Mouse (Mus musculus): ENCODE results near the gene Pan3. TPM values are rescaled to one million over a fixed set of nuclear protein-coding genes. Genes with fewer than 3 reads are reported as not detected.

The Pan3 gene
- polyA plus RNA-seq, 1 experiment from 2014 or later = 70.0 TPM

GRCm38 (mm10) chr5:147435224-147435623 is 5.3 kb downstream of the Pan3 start:
- no peak overlapping the region for H3K4me3 ChIP-seq
- H3K27me3 ChIP-seq = no peaks in the 10 kb centered on the region
- no peaks in the 10 kb centered on the region for H3K36me3 ChIP-seq
- no peak for ATAC-seq (ENCODE audit: borderline replicate concordance, extremely low read depth, low FRiP score, low TSS enrichment)
- H3K4me1 ChIP-seq = peaks cover 61% of the 10 kb centered on the region
- peak overlapping the region; percentile 11; the same call in 1 of the 2 replicates for H3K27ac ChIP-seq
- H3K4me2 ChIP-seq = peak overlapping the region; percentile 13; the same call in 1 of the 2 replicates
- 39% methylated on average over 4 of the region's 4 CpGs for WGBS
- H3K9ac ChIP-seq = no peak overlapping the region
- H3K9me3 ChIP-seq = no peaks in the 10 kb centered on the region

- H3K36me3 ChIP-seq = no peaks in the 10 kb centered on the region; the same call in 1 of the 2 replicates
- peaks cover 61% of the 10 kb centered on the region for H3K4me1 ChIP-seq
- no peak overlapping the region for H3K4me3 ChIP-seq
- no peak overlapping the region for H3K27ac ChIP-seq
- H3K4me2 ChIP-seq = peak overlapping the region; percentile 13; the same call in 1 of the 2 replicates
- H3K9me3 ChIP-seq = no peaks in the 10 kb centered on the region
- H3K9ac ChIP-seq = 0 out of 2 replicates have a peak overlapping the region, but pooled peaks have one; percentile 7
- H3K27me3 ChIP-seq = no peaks in the 10 kb centered on the region
- ATAC-seq (ENCODE audit: borderline replicate concordance, extremely low read depth, low FRiP score, low TSS enrichment) = no peak
- 38% methylated on average over 2 of the region's 2 CpGs for WGBS
Observed at GRCm38 (mm10) chr5:147435751-147436150, 5.8 kb downstream of the Pan3 start.

DNA sequence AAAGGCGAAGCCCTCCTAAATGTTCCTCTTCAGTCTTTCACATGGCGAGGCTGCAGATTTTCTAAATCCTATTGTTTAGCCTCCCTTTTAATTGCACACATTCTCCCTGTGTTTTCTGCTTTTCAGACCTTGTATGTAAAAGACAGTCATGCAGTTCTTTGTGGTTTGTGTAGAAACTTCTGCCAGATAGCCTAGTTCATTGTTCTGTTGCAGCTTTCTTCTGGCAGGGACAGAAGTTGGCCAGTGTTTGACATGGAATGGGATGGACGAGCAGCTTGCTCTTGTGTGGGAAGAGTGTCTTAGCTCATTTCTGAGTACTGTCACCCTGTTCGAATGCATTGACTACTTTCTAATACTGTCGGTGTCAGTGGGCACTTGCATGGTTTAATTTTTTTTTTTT is 6.5 kb downstream of the Pan3 start:
- H3K4me1 ChIP-seq = peaks cover 61% of the 10 kb centered on the region
- 78% methylated on average over 5 of the region's 5 CpGs for WGBS
- no peak overlapping the region for H3K27ac ChIP-seq

DNA sequence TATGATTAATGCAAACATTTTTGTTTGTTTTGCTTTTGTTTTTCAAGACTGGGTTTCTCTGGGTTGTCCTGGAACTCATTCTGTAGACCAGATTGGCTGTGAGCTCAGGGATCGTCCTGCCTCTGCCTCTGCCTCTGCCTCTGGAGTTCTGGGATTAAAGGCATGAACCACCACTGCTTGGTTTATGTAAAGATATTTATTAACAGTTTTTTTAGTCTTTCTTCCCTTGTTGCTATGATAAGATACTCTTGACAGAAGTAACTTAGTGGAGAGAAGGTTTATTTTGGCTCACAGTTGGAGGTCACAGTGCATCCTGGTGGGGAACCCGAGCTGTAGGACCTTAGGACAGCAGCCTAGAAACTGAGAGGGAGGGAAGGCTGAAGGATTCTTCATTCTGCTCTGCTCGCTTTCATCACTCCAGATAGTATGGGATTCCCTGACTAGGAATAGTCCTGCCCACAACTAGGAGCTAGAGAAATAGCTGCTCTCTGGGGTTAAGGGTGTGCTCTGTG is 11.1 kb downstream of the Pan3 start:
- peaks cover 25% of the 10 kb centered on the region for H3K4me1 ChIP-seq
- no peak overlapping the region for H3K4me3 ChIP-seq
- H3K27ac ChIP-seq = no peak overlapping the region
- ATAC-seq (ENCODE audit: borderline replicate concordance, extremely low read depth, low FRiP score, low TSS enrichment) = no peak
- H3K9me3 ChIP-seq = no peaks in the 10 kb centered on the region
- no peaks in the 10 kb centered on the region; the same call in 1 of the 2 replicates for H3K36me3 ChIP-seq
- H3K27me3 ChIP-seq = no peaks in the 10 kb centered on the region
- H3K4me2 ChIP-seq = no peak overlapping the region
- WGBS = 61% methylated on average over 3 of the region's 3 CpGs
- no peak overlapping the region for H3K9ac ChIP-seq

More for the DNA sequence above, 6.5 kb downstream of the Pan3 start:
- H3K9ac ChIP-seq = no peak overlapping the region
- H3K4me3 ChIP-seq = no peak overlapping the region
- no peaks in the 10 kb centered on the region for H3K9me3 ChIP-seq
- ATAC-seq (ENCODE audit: borderline replicate concordance, extremely low read depth, low FRiP score, low TSS enrichment) = no peak
- no peaks in the 10 kb centered on the region; the same call in 1 of the 2 replicates for H3K36me3 ChIP-seq
- no peaks in the 10 kb centered on the region for H3K27me3 ChIP-seq
- H3K4me2 ChIP-seq = no peak overlapping the region

GRCm38 (mm10) chr5:147441979-147442378 is 12.0 kb downstream of the Pan3 start:
- H3K27me3 ChIP-seq = no peaks in the 10 kb centered on the region
- ATAC-seq (ENCODE audit: borderline replicate concordance, extremely low read depth, low FRiP score, low TSS enrichment) = no peak
- H3K4me2 ChIP-seq = no peak overlapping the region
- no peak overlapping the region for H3K27ac ChIP-seq
- 85% methylated on average over 1 of the region's 1 CpGs for WGBS
- H3K4me3 ChIP-seq = no peak overlapping the region
- H3K36me3 ChIP-seq = no peaks in the 10 kb centered on the region; the same call in 1 of the 2 replicates
- H3K9me3 ChIP-seq = no peaks in the 10 kb centered on the region
- no peak overlapping the region for H3K9ac ChIP-seq
- peaks cover 15% of the 10 kb centered on the region for H3K4me1 ChIP-seq

GRCm38 (mm10) chr5:147442741-147443140 is 12.8 kb downstream of the Pan3 start:
- no peak for ATAC-seq (ENCODE audit: borderline replicate concordance, extremely low read depth, low FRiP score, low TSS enrichment)
- H3K4me2 ChIP-seq = no peak overlapping the region
- H3K4me3 ChIP-seq = no peak overlapping the region
- no peaks in the 10 kb centered on the region for H3K27me3 ChIP-seq
- peaks cover 10% of the 10 kb centered on the region for H3K4me1 ChIP-seq
- H3K36me3 ChIP-seq = no peaks in the 10 kb centered on the region; the same call in 1 of the 2 replicates
- H3K9ac ChIP-seq = no peak overlapping the region
- H3K9me3 ChIP-seq = no peaks in the 10 kb centered on the region
- 74% methylated on average over 4 of the region's 4 CpGs for WGBS
- H3K27ac ChIP-seq = no peak overlapping the region

DNA sequence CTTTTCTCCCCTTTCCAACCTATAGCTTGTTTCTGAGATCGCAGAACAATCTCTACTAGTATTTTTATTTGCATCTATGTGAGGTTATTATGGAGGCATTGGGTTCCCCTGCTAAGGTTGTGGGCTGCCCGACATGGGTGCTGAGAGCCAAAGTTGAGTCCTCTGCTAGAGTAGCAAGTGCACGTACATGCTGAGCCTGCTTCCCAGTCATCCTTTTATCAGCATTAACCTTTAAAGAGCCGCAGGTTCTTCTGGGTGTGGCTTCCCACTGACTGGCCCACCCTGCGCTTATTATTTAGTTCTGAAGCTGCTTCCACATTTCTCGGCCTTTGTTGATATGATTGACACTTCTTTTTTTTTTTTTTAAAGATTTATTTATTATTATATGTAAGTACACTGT is 14.3 kb downstream of the Pan3 start:
- Histone ChIP-seq H3K4me2 (no peak overlapping the region), H3K9me3 (no peaks in the 10 kb centered on the region), H3K4me3 (no peak overlapping the region), H3K27me3 (no peaks in the 10 kb centered on the region), H3K9ac (no peak overlapping the region), H3K27ac (no peak overlapping the region), H3K4me1 (peaks cover 5% of the 10 kb centered on the region), H3K36me3 (no peaks in the 10 kb centered on the region; the same call in 1 of the 2 replicates)
- ATAC-seq (ENCODE audit: borderline replicate concordance, extremely low read depth, low FRiP score, low TSS enrichment) = no peak
- 73% methylated on average over 6 of the region's 6 CpGs for WGBS

- ATAC-seq (ENCODE audit: borderline replicate concordance, extremely low read depth, low FRiP score, low TSS enrichment) = no peak
- Histone ChIP-seq H3K9me3 (no peaks in the 10 kb centered on the region), H3K4me2 (no peak overlapping the region), H3K36me3 (no peaks in the 10 kb centered on the region; the same call in 1 of the 2 replicates), H3K4me3 (no peak overlapping the region), H3K4me1 (peaks cover 5% of the 10 kb centered on the region), H3K9ac (no peak overlapping the region), H3K27ac (no peak overlapping the region), H3K27me3 (no peaks in the 10 kb centered on the region)
- WGBS = 83% methylated on average over 2 of the region's 2 CpGs
Observed at GRCm38 (mm10) chr5:147444757-147445156, 14.8 kb downstream of the Pan3 start.

GRCm38 (mm10) chr5:147445252-147445651 is 15.3 kb downstream of the Pan3 start:
- 82% methylated on average over 4 of the region's 4 CpGs for WGBS
- H3K4me3 ChIP-seq = no peak overlapping the region
- no peak for ATAC-seq (ENCODE audit: borderline replicate concordance, extremely low read depth, low FRiP score, low TSS enrichment)
- H3K27ac ChIP-seq = no peak overlapping the region
- H3K27me3 ChIP-seq = no peaks in the 10 kb centered on the region
- H3K36me3 ChIP-seq = no peaks in the 10 kb centered on the region; the same call in 1 of the 2 replicates
- H3K4me2 ChIP-seq = no peak overlapping the region
- H3K4me1 ChIP-seq = peaks cover 5% of the 10 kb centered on the region
- H3K9ac ChIP-seq = no peak overlapping the region
- H3K9me3 ChIP-seq = no peaks in the 10 kb centered on the region

GRCm38 (mm10) chr5:147448526-147448925 is 18.6 kb downstream of the Pan3 start:
- Histone ChIP-seq H3K4me2 (no peak overlapping the region), H3K4me1 (peaks cover 5% of the 10 kb centered on the region), H3K4me3 (no peak overlapping the region), H3K27ac (no peak overlapping the region), H3K27me3 (no peaks in the 10 kb centered on the region), H3K9me3 (no peaks in the 10 kb centered on the region), H3K9ac (no peak overlapping the region), H3K36me3 (peaks cover 12% of the 10 kb centered on the region; the same call in 1 of the 2 replicates)
- ATAC-seq (ENCODE audit: borderline replicate concordance, extremely low read depth, low FRiP score, low TSS enrichment) = no peak
- WGBS = 65% methylated on average over 4 of the region's 4 CpGs

GRCm38 (mm10) chr5:147448933-147449332 is 19.0 kb downstream of the Pan3 start:
- Histone ChIP-seq H3K9ac (no peak overlapping the region), H3K27me3 (no peaks in the 10 kb centered on the region), H3K27ac (no peak overlapping the region), H3K4me3 (no peak overlapping the region), H3K4me1 (peaks cover 5% of the 10 kb centered on the region), H3K9me3 (no peaks in the 10 kb centered on the region), H3K4me2 (no peak overlapping the region), H3K36me3 (peaks cover 14% of the 10 kb centered on the region; the same call in 1 of the 2 replicates)
- no peak for ATAC-seq (ENCODE audit: borderline replicate concordance, extremely low read depth, low FRiP score, low TSS enrichment)
- 77% methylated on average over 4 of the region's 4 CpGs for WGBS

GRCm38 (mm10) chr5:147456491-147456890 is 26.5 kb downstream of the Pan3 start:
- ATAC-seq (ENCODE audit: borderline replicate concordance, extremely low read depth, low FRiP score, low TSS enrichment) = no peak
- WGBS = 73% methylated on average over 4 of the region's 4 CpGs
- H3K36me3 ChIP-seq = peaks cover 27% of the 10 kb centered on the region

More at GRCm38 (mm10) chr5:147456491-147456890, 26.5 kb downstream of the Pan3 start:
- Histone ChIP-seq H3K4me1 (peaks cover 5% of the 10 kb centered on the region; the same call in 1 of the 2 replicates), H3K27ac (no peak overlapping the region), H3K4me3 (no peak overlapping the region), H3K9ac (no peak overlapping the region), H3K27me3 (no peaks in the 10 kb centered on the region), H3K4me2 (no peak overlapping the region), H3K9me3 (no peaks in the 10 kb centered on the region)
